Mouse (Mus musculus) intestine, embryonic 16.5 days (tissue): Measurements from ENCODE around the gene Ube2n. TPM values are rescaled to one million over a fixed set of nuclear protein-coding genes. Genes with fewer than 3 reads are reported as not detected.

Experiments
- microRNA-seq: library from miRNA; unstranded; fragments of <30 nt; microRNA quantifications from one replicate; pipeline ENCODE4, GENCODE M21; 2016
- polyA plus RNA-seq: library from polyadenylated mRNA; unstranded; fragments of >200 nt; fragmentation: Nextera tagmentation; extraction: Ambion mirVana; gene quantifications from 2 replicates; pipeline ENCODE4 v1.2.1, GENCODE M21; 2015

Gene Ube2n
- polyA plus RNA-seq, 1 experiment from 2014 or later = 288 TPM

Small RNA genes within 50 kb of the gene (microRNA-seq; reads per million reads assigned to microRNA genes)
- gene Mir3058 = 7.1 reads per million, percentile 19 among the genes with 10 or more reads in this experiment

Other genes with a start within 250 kb of the Ube2n start
- 11.6 and 11.8 TPM in 2 replicates for gene Cradd, start 191.0 kb upstream of the Ube2n start, polyA plus RNA-seq
- 77.5 and 81.3 TPM in 2 replicates for gene Socs2, start 98.0 kb upstream of the Ube2n start, polyA plus RNA-seq
- gene Mrpl42, start 13.2 kb upstream of the Ube2n start, polyA plus RNA-seq = 346 and 385 TPM in 2 replicates
- gene Nudt4, start 49.0 kb downstream of the Ube2n start, polyA plus RNA-seq = 34.2 and 58.2 TPM in 2 replicates
- gene Anapc15-ps, start 158.3 kb downstream of the Ube2n start, polyA plus RNA-seq = not detected in 2 replicates